Mouse (Mus musculus): ENCODE data around the gene Mfsd12. TPM values are rescaled to one million over a fixed set of nuclear protein-coding genes. Genes with fewer than 3 reads are reported as not detected.

Mfsd12 gene
- polyA plus RNA-seq, 1 experiment = 29.8 TPM

DNA sequence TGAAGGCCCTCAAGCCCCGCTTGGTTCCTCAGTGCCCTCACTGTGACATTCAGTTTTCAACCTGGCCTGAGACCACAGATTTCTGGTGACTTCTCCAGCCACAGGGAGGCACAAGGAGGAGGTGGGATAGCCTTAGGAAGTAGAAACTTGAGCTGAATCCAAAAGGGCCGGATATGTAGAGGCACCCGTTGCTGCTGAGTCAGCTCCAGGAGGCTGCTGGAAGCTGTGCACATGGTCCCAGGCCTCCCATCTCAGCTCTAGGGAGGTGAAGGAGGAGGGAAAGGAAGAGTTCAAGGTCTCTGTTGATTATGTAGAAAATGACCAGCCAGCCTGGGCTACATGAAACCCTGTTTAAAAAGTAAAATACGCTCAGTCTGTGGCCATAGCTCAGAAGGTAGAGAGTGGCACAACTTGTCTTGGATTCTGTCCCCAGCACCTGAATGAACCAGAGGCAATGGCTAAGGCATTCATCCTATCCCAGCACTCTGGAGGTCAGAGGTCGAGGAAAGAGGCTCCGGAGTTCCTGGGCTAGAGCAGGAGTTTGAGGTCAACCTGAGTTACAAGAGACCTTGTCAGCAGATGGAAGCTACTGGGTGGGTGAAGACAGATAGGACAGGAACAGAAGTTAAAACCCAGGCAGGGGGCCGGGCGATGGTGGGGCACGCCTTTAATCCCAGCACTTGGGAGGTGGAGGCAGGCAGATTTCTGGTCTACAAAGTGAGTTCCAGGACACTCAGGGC is 2.4 kb upstream of the Mfsd12 start:
- DNase-seq (ENCODE audit: low read depth) = no peak

DNA sequence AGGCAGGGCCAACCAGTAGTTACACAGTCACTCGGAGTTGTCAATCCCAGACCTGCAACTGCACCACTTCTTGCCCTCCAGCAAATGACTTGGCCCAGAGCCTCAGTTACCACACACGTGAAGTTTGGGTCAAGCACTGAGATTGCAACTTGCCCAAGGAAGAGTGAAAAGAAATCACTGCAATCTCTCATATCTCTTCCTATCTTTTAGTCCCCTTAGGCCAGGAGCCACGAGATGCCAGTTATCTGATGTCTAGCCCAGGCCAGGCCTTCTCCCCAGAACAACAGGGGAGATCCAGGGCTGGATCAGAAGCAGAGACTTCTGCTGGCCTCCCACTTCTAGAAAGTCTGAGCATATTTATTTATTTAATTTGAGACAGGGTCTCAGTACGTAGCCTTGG is 1.8 kb upstream of the Mfsd12 start:
- no peak for DNase-seq (ENCODE audit: low read depth)

DNA sequence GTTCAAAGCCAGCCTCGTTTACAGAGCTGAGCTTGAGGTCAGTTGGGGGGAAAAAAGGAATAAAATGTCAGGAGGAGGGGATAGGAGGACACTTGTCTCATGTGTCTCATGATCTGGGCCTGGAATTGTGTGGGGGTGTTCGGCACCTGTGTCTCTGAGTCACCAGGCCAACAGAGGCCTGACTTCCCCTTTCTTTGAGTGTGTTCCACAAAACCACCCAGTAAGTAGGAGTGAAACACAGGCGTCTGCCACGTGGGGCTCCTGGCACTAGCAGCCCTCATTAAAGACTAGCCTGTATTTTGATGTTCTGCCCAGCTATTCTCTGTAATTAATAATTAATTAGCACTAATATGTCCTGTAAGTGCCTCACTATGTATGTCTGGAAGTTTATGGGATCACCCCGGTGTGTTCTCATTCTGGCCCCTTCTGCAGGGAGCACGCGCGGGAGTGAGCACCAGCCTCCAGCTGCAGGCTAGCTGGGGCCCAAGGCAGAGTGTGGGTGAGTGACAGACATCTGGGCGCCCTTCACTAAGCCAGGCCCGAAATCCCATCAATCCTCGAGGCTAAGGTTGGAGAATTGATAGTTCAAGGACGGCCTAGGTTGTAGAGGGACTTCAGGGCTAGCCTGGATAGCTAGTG is 820 bp upstream of the Mfsd12 start:
- DNase-seq (ENCODE audit: low read depth) = no peak

DNA sequence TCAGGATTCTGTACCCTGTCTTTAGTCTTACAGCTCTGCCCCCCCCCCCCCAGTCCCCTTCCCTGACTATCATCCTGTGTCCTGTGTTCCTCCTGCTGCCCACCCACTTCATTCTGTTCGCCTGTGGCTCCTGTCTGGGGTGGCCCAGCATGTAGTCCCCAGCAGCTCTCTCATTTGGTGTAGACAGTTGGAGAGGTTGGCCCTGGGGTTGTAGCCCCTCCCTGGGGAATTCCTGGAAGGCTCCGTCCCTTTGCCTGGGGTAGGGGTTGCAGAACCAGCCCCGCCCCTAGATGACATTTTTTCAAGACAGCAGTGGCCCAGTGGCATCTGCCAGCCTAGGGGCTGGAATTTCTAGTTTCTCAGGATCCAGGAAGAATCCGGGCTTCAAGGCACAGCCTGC is 918 bp downstream of the Mfsd12 start:
- no peak for DNase-seq (ENCODE audit: low read depth)

DNA sequence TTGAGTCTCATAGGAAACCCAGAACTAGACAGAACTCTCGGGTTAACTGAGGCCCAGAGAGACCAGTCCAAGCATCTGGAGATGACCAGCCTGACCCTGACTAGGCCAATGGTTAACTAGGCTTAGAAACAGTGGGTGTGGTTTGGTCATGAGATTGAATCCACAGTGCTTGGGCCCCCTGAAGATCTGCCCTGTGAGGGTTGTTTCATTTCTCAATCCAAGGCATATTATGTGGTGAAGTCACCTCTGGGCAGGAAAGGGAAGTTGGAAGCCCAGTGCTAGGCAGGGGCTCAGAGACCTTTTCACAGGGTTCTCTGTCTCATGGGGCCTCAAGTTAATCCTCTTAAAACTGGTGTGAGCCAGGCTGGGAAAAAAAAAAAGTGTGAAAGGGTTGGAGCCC is 1.6 kb downstream of the Mfsd12 start:
- DNase-seq (ENCODE audit: low read depth) = no peak

DNA sequence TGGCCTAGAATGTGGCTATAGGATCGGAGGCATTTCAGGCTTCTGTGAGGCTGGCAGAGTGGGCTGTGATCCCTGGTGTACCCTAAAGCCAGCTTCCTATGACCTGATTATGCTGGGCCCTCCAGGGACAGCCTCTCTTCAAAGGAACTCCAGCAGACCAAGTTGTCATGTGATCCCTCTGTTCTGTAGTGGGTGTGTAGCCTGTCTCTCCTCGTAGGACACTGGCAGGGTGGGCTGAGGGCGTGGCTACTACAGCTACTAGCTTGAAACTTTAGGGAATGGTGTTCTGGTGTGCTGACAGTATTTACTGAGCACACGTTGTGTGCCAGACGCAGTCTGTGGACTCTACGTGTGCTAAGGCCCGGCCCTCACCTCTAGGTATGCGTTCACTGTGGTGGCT is 3.4 kb downstream of the Mfsd12 start:
- DNase-seq (ENCODE audit: low read depth) = no peak

DNA sequence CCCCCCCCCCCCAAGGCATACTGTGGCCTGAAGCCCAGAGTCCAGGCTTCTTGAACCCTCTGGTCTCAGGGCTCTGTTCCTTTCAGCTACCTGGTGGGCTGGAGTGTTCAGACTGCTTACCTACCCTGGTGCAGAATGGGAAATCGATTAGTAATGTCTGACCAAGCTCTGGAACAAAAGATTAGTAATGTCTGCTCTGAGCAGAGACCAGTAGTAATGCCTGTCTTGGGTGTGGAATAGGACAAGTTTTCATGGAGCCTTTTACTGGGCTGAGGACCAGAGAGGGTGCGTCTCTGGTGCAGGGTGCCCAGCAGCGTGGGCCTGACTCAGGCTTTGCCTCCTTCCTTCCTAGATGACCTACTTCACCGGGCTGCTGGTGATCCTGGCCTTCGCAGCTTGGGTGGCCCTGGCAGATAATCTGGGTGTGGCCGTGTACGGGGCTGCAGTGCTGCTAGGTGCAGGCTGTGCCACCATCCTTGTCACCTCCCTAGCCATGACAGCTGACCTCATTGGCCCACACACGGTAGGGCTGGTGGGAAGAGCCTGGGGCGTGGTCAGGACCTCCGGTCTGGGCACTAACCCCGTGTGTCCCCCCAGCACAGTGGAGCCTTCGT is 5.2 kb downstream of the Mfsd12 start:
- DNase-seq (ENCODE audit: low read depth) = no peak

DNA sequence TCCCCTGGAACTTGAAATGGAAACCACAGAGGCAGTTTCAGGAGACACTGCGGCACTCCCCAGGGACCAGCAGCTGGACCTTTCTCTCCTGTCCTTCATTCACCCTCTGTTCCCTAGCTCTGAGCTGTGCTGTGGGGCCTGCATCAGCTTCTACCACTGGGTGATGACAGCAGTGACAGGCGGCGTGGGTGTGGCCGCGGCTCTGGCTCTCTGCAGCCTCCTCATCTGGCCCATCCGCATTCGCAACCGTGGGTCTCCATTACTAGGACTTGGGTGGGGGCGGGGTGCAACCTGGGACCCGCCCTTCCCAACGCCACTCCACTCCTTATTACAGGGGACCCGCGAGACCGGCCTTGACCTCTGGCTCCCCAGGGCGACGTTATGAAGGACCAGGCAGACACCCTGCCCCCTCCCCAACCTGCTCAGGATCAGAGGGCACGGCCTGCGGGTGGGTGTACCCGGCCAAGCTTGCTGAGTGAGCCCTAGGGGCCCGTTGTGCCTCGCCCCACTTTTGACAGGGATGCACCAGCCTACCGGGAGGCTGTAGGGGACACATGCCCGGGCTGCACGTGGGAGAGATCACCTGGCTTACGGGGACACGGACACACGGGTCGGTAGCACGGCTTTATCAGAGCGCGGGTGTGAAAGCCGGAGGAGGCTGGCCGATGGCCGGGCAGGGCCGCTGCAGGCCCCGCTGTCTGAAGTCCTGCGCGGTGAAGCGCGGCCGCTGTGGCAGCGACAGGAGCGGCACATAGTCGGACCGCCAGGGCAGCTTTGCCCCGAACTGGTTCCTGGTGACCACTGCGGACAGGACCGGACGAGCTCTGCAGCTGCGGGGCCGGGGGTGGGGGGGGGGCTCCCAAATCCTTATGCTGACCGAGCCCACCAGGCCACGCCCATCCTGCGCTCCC is 6.4 kb downstream of the Mfsd12 start:
- no peak for DNase-seq (ENCODE audit: low read depth)

DNA sequence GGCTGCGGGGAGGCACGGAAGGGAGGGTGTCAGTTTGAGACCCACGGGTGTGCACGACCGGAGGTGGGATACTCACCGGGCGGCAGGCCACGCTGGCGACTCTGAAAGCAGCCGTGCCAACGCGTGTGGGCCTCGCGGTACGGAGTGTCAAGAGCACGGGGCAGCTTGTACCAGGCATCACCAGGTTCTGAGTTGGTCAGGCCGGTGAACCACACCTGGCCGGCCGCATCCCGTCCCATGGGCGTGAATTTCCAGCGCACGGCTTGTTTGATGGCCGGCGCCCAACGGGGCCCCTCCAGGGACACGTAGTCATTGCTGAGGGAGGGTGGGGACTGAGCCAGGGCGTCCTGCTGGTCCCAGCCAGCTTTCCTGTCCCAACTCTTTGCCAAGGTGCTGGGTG is 7.4 kb downstream of the Mfsd12 start:
- DNase-seq (ENCODE audit: low read depth) = no peak

DNA sequence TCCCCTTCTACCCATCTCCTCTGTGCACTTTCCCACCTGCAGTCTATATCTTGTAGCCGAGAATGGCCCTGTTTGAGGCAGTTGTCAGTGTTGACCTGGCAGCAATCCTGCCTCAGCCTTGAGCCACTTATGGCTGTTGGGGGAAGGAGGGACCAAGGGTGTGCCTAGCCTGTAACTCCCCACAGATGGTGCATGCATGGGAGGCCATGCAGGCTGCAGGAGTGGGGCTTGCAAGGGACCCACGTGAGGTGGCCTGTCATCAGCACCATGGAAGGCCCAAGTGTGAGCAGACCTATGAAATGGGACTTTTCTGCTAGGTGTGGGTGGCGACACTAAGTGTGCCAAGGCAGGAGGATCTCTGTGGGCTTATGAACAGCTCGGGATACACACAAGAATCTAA is 7.8 kb downstream of the Mfsd12 start:
- no peak for DNase-seq (ENCODE audit: low read depth)

DNA sequence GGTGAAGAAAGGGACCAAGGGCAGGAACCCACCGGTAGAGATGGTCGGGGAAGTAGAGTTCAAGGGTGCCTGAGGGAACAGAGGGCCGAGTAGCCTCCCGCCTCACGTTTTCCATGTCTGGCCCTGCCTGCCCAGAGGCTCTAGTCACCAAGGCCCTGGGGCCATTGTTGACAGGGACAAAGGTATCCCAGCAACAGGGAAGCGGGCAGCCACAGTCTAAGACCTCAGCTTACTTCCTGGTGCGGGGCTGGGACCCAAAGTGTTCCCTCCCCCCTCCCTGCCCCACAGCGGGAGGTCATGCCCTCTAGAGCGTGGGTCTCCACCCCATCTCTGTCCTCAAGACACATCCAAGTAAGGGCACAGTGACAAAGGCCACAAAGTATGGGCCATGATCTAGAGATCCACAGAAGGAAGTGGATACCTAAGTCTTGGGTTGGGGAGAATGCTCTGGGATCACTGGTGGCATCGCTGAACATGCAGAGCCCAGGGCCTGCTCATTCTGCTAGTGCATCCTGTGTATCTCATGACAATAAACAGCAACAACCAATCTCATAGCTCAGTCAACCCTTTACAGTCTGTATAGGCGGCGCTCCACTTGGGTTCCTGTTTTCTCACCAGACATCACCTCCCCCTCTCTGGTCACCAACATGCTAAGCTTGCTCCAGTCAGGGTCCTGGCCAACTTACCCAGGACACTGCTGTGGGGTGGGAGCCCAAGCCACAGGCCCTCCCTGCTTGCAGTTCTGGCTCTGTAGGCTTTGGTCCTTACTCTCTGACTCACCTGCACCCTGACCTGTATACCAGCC is 8.6 kb downstream of the Mfsd12 start, which contains the start of gene 4930404N11Rik:
TSS of gene 4930404N11Rik (minus strand) at position 145 of the 805 bp plus-strand sequence.
- no peak for DNase-seq (ENCODE audit: low read depth)

DNA sequence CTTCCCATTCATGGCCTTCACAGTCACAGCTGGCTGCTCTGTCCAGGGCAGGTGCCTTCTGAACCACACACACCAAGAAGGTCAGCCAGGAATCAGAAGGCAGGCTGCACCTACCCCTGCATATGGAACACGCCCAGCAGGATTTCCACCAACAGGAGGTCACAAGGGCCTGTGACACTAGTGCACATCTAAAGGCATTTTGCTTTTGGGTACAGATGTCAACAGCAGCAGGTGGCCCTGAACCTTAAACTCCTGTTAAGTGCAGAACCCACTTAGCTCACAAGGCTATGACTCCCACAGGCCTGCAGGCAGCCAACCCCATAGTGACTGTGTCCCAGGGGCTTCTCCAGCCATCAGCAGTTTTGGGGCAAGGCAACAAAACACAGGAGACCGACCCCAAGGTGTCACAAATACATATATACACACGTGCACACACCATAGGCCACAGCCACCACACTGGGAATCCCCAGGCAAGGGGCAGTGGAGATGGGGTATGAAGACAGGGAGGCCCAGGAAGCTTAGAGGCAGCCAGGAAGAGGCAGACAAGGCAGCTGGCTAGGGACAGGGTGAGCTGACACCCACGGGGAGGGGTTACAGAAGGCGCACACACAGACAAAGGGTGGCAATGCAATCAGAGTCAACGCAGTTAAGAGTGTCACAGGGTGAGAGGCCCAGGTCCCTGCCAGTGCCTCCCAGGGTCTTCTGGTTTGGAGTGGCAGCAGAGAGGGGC is 9.4 kb downstream of the Mfsd12 start:
- DNase-seq (ENCODE audit: low read depth) = no peak

DNA sequence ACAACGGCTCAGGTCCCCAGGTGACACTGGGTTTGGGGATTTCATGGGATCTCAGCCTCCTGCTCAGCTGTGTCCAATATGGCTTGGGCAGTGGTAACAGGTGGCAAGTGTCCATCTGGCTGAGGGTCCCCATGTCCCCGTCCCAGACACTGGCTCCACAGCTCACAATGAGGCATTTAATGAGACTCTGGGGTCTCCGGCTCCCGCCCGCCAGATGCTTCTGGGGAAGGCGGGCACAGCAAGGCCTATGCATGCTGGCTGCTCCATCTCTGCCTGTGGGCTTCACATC is 9.9 kb downstream of the Mfsd12 start:
- DNase-seq (ENCODE audit: low read depth) = no peak

DNA sequence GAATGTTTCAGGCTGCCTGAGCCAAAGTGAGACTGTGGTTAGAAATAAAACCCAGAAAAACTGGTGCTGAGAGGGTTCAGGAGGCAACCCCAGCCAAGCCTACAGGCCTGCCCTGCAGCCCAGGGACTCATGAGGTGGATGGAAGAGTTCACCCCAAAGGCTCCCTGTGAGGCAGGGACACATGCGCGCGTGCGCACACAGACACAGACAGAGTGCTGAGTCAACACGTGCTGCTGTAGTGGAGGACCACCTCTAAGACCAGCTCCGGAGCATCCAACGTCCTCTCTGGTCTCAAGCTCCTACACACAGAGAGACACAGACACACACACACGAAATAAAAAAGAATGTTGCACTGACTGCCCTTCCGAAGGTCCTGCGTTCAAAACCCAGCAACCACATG is 18.0 kb downstream of the Mfsd12 start:
- no peak for DNase-seq (ENCODE audit: low read depth)

DNA sequence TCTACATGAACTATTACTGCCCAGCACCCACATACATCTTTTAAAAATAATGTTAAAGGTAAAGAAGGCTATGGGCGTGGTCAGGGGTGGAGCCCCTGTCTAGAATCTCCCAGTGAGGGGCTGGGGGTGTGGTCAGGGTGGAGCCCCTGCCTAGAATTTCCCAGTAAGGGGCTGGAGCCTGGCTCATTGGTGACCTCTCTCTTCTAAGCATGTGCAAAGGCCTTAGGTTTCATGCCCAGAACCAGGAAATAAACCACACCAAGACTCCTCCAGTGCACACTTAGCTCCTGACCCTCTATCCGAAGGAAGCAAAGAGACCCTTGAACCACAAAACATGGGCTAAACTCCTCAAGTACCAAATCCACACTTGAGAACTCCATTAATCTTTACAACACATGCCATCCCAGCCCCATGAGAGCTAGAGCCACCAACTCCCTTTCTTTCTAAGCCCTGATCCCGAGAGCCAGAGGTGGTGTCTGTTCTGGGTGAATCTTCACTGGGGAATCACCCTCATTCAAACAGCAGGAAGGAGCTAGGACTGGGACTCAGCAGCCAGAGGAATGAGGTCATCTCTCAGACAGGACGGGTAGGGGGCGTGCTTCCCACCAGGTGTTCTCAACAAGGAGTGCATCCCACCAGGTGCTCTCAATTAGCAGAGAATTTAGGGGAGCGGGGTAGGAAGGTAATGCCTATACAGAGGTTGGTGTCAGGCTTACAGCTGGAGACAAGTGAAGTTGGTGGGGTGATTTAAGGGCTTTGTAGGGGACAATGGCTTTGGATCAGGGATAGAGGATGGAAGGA is 19.5 kb downstream of the Mfsd12 start:
- DNase-seq (ENCODE audit: low read depth) = no peak

DNA sequence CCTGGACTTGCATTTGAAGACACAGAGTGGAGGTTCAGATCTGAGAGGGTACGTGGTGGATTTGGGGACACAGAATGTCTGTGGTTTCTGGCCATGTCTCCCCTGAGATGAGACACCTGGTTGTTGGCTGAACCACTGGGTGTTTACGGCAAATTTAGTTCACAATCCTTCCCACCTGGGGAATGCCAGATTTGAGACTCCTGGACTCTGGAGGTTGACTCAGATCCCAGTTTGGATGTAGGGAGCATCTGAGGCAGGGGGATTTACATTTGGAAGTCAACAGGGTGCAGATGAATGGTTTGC is 20.0 kb downstream of the Mfsd12 start:
- DNase-seq (ENCODE audit: low read depth) = no peak

DNA sequence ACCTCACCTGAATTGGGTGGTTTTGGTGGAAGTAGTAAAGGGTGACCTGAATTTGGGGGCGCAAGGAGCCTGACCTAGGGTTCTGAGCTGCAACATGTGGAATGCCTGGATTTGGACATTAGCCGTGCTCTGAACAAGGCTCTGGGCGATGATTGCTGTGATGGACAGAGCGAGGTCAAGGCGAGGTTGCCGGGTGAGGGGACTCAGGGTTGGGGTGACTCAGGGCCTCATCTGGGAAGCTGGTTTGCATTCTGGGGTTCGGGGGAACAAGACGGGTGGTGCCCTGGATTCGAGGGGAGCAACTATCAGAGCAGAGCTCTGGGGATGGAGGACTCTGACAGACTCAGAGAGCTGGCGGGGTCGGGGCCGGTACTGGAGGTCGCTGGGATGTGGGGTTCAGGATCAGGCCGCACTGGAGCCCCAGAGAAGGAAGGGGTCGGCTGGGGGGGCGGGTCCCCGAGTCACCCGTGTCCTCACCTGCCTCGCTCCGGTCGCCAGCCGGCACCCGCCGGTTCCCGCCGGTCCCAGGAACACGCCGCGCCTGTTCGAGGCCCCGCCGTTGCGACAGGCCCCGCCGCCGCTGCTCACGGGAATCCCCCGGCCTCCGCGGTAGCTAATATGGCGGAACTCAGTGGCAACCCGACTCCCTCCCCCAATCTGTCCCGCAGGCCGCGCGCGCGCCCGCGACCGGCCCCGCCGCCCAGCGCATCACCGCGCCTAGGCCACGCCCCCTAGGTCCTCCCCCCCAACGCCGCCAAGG is 20.7 kb downstream of the Mfsd12 start, which contains the start of gene Fzr1:
TSS of gene Fzr1 (minus strand) at position 724 of the 760 bp plus-strand sequence.
- no peak for DNase-seq (ENCODE audit: low read depth)

DNA sequence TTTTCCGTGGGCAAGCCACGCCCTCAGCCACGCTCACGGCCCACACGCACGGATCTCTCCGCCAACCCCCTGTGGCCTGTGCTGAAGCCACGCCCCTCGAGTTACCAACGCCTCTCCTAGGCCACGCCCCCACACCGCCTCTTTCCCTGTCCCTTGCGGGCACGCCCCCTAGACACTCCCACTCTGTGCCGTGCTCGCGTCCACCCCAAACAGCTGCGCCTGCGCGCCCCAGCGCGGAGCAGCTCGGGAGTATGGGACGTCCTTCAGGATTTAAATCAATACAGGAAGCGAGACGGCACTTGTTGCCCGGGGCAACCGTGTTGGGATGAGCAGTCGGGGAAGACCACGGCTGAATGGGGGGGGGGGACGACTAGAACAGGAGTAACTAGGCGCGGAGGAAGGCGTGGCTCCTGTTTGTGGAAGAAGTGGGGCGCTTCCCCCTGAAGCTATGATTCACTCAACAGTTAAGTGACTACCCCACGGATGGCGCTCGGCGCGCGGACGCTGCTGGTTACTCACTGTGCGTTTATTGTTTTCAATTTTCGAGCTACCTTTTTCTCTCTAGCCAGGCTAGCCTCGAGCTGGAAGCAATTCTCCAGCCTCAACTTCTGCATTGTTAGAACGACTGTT is 21.4 kb downstream of the Mfsd12 start:
- peak; percentile 91 for DNase-seq (ENCODE audit: low read depth)

DNA sequence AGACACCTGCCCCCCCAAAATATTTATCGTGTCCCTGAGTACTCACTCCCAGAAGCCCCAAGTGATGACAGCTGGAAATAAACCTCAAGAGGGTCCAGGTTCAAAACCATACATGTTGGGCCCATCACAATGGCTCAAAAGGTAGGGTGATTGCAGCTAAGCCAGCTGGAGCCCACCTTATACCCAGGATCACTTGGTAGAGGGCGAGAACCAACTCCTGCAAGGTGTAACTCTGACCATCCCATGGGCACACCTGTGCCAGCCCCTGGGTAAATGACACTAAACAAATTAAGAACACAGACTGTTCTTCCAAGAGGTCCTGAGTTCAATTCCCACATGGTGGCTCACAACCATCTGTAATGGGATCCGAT is 21.9 kb downstream of the Mfsd12 start:
- no peak for DNase-seq (ENCODE audit: low read depth)
